Mouse (Mus musculus): ENCODE measurements around the gene Ephb6.
A peak's percentile ranks its signal among the peaks of the same experiment; 100 is the strongest.

The Ephb6 gene

GRCm38 (mm10) chr6:41622661-41623060 lies 17.4 kb downstream of the Ephb6 start:
- peak; percentile 11 for DNase-seq (ENCODE audit: low read depth, low spot score)

GRCm38 (mm10) chr6:41628180-41628579 lies 22.9 kb downstream of the Ephb6 start:
- no peak for DNase-seq (ENCODE audit: low read depth, low spot score)

GRCm38 (mm10) chr6:41630791-41631190 lies 25.5 kb downstream of the Ephb6 start:
- DNase-seq (ENCODE audit: low read depth, low spot score), result no peak

- DNase-seq (ENCODE audit: low read depth, low spot score), result no peak
Measured at GRCm38 (mm10) chr6:41631549-41631948, 26.3 kb downstream of the Ephb6 start.

- no peak for DNase-seq (ENCODE audit: low read depth, low spot score)
Measured at GRCm38 (mm10) chr6:41635211-41635610, 29.9 kb downstream of the Ephb6 start.

- no peak for DNase-seq (ENCODE audit: low read depth, low spot score)
Measured at GRCm38 (mm10) chr6:41636178-41636577, 30.9 kb downstream of the Ephb6 start, which contains the start of gene Trpv6. TSS of gene Trpv6 (minus strand) at chr6:41636405.

GRCm38 (mm10) chr6:41637393-41637792 lies 32.1 kb downstream of the Ephb6 start:
- DNase-seq (ENCODE audit: low read depth, low spot score), result no peak

- no peak for DNase-seq (ENCODE audit: low read depth, low spot score)
Measured at GRCm38 (mm10) chr6:41637927-41638506, 32.7 kb downstream of the Ephb6 start.

- peak; percentile 14 for DNase-seq (ENCODE audit: low read depth, low spot score)
Measured at GRCm38 (mm10) chr6:41640449-41640848, 35.2 kb downstream of the Ephb6 start.

- DNase-seq (ENCODE audit: low read depth, low spot score), result no peak
Measured at GRCm38 (mm10) chr6:41641173-41641866, 36.0 kb downstream of the Ephb6 start.

GRCm38 (mm10) chr6:41642765-41643164 lies 37.5 kb downstream of the Ephb6 start:
- no peak for DNase-seq (ENCODE audit: low read depth, low spot score)

- no peak for DNase-seq (ENCODE audit: low read depth, low spot score)
Measured at GRCm38 (mm10) chr6:41643227-41643626, 37.9 kb downstream of the Ephb6 start.

- DNase-seq (ENCODE audit: low read depth, low spot score), result no peak
Measured at GRCm38 (mm10) chr6:41646220-41646619, 40.9 kb downstream of the Ephb6 start.

- DNase-seq (ENCODE audit: low read depth, low spot score), result no peak
Measured at GRCm38 (mm10) chr6:41646672-41647071, 41.4 kb downstream of the Ephb6 start.

- no peak for DNase-seq (ENCODE audit: low read depth, low spot score)
Measured at GRCm38 (mm10) chr6:41653173-41653572, 47.9 kb downstream of the Ephb6 start.

- DNase-seq (ENCODE audit: low read depth, low spot score), result no peak
Measured at GRCm38 (mm10) chr6:41654648-41655047, 49.4 kb downstream of the Ephb6 start.

GRCm38 (mm10) chr6:41658487-41658886 lies 53.2 kb downstream of the Ephb6 start:
- no peak for DNase-seq (ENCODE audit: low read depth, low spot score)

- DNase-seq (ENCODE audit: low read depth, low spot score), result no peak
Measured at GRCm38 (mm10) chr6:41662320-41662719, 57.0 kb downstream of the Ephb6 start.

Measured in mesoderm, embryonic 11.5 days (tissue).